Mouse (Mus musculus): ENCODE measurements around the gene Agap2. TPM values are rescaled to one million over a fixed set of nuclear protein-coding genes. Genes with fewer than 3 reads are reported as not detected.

The Agap2 gene
- total RNA-seq, 2 experiments from 2014 or later, result 12.2 to 12.3 TPM

- intact Hi-C loops (cut with DNase I), result no loop called here
- DNase-seq, result no peak
These were observed 1.1 kb upstream of the Agap2 start for GRCm38 (mm10) chr10:127073981-127074380.

GRCm38 (mm10) chr10:127075651-127076050 is 567 bp downstream of the Agap2 start:
- intact Hi-C loops (cut with DNase I), result no loop called here
- no peak for DNase-seq

GRCm38 (mm10) chr10:127076082-127076481 is 998 bp downstream of the Agap2 start:
- no peak for DNase-seq
- intact Hi-C loops (cut with DNase I), result no loop called here

- no peak for DNase-seq
- intact Hi-C loops (cut with DNase I), result no loop called here
These were observed 2.4 kb downstream of the Agap2 start for GRCm38 (mm10) chr10:127077515-127077914.

GRCm38 (mm10) chr10:127078001-127078676 is 3.1 kb downstream of the Agap2 start:
- DNase-seq, result no peak
- intact Hi-C loops (cut with DNase I), result no loop called here

- DNase-seq, result peak; percentile 58 to 65
- intact Hi-C loops (cut with DNase I), result no loop called here
These were observed 3.8 kb downstream of the Agap2 start for GRCm38 (mm10) chr10:127078677-127079575.

- peak; percentile 35 to 51 for DNase-seq
- intact Hi-C loops (cut with DNase I), result no loop called here
These were observed 4.7 kb downstream of the Agap2 start for GRCm38 (mm10) chr10:127079665-127080391.

- DNase-seq, result peak; percentile 58 to 68
- intact Hi-C loops (cut with DNase I), result no loop called here
These were observed 6.1 kb downstream of the Agap2 start for GRCm38 (mm10) chr10:127080901-127081780.

GRCm38 (mm10) chr10:127081996-127082620 is 7.0 kb downstream of the Agap2 start:
- no peak for DNase-seq
- intact Hi-C loops (cut with DNase I), result no loop called here

- DNase-seq, result no peak
- intact Hi-C loops (cut with DNase I), result no loop called here
These were observed 8.3 kb downstream of the Agap2 start for GRCm38 (mm10) chr10:127083292-127083914.

GRCm38 (mm10) chr10:127083915-127084306 is 8.8 kb downstream of the Agap2 start:
- DNase-seq, result no peak
- intact Hi-C loops (cut with DNase I), result no loop called here

- intact Hi-C loops (cut with DNase I), result no loop called here
- no peak for DNase-seq
These were observed 10.0 kb downstream of the Agap2 start for GRCm38 (mm10) chr10:127085052-127085451.

GRCm38 (mm10) chr10:127085633-127086032 is 10.5 kb downstream of the Agap2 start:
- DNase-seq, result no peak
- intact Hi-C loops (cut with DNase I), result no loop called here

- intact Hi-C loops (cut with DNase I), result no loop called here
- DNase-seq, result peak; percentile 58 to 70
These were observed 15.7 kb downstream of the Agap2 start for GRCm38 (mm10) chr10:127090560-127091411.

GRCm38 (mm10) chr10:127091507-127092396 is 16.7 kb downstream of the Agap2 start:
- DNase-seq, result peak in 1 of 2 experiments; percentile 38
- intact Hi-C loops (cut with DNase I), result no loop called here

GRCm38 (mm10) chr10:127092742-127093141 is 17.7 kb downstream of the Agap2 start:
- intact Hi-C loops (cut with DNase I), result no loop called here
- no peak for DNase-seq

- no peak for DNase-seq
- intact Hi-C loops (cut with DNase I), result no loop called here
These were observed 19.3 kb downstream of the Agap2 start for GRCm38 (mm10) chr10:127094382-127094802.

Data from heart, postnatal 14 days (tissue).